Mouse (Mus musculus): ENCODE results near the gene Col6a5.
"Not testable (repeated sequence)": the region's sequence is repeated elsewhere in the genome, so short reads cannot be mapped to it uniquely, and the experiment has no call there.

The Col6a5 gene

DNA sequence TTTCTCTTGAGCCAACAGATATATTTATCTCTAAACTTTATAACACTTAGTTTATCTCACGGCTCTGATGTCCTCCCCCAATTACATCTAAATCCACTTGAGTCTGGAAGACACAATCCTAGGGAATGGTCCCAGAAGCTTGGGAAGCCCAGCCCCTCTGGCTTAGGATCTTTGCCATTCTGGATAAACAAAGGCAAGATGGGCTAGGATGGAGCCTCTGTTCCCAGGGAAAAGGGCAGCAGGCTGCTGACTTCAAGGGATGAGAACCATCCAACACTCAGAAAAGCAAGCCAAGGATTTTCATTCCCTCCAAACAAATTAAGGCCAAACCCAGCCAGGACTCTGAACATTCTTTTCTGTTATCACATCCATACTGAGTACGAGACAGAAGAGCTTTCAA lies 51.1 kb downstream of the Col6a5 start:
- DNase-seq: no peak

GRCm38 (mm10) chr9:105907411-105907810 lies 53.0 kb downstream of the Col6a5 start:
- DNase-seq: no peak

DNA sequence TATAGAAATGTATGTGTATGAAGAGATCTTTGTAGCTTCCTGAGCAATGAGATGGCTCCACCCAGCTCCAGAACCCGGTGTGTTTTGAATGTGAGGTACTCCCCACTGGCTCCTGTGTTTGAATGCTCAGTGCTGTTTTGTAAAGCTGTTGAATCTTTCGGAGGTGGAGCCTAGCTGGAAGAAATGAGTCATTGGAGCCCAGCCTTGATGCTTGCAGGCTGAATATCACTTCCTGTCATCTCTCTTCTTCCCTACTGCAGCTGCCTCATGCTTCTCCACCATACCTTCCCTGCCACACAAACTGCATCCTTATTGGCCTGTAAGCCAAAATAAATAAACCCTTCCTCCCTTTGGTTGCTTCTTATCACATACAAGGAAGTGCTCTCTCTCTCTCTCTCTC lies 72.9 kb downstream of the Col6a5 start:
- no peak for DNase-seq

DNA sequence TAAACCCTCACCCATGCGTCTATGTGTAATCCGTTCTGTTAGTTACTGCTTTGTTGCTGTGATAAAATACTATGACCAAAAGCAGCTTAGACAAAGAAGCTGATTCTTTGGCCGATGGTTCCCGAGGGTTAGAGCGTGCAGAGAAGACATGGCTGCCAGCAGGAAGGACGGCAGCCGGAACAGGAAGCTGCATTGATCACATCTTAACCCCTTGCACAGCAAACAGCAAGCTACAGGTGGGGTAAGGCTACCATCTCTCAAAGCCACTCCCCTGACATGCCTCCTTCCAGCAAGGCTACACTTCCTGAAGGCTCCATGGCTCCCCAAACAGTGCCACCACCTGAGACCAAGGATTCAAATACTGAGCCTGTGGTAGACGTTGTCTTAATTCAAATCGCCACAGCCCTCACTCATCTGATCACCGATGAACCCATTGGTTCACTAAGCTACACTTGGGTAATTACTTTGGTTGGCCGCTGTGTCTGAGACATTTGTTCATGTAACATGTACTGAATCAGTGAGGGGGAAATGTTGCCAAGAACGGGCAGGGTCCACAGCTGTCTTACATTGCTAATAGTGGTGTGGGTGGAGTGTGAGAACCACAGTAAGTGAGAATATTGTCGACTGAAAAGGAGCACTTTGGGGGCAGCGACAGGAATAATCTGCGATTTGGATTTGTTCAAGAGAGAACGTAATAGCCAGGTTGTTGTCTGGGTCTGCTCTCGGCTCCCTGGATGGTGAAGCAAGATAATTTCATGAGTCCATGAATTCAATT lies 75.6 kb downstream of the Col6a5 start:
- DNase-seq: no peak

- no peak for DNase-seq
Measured at GRCm38 (mm10) chr9:105880743-105881142, 79.7 kb downstream of the Col6a5 start.

DNA sequence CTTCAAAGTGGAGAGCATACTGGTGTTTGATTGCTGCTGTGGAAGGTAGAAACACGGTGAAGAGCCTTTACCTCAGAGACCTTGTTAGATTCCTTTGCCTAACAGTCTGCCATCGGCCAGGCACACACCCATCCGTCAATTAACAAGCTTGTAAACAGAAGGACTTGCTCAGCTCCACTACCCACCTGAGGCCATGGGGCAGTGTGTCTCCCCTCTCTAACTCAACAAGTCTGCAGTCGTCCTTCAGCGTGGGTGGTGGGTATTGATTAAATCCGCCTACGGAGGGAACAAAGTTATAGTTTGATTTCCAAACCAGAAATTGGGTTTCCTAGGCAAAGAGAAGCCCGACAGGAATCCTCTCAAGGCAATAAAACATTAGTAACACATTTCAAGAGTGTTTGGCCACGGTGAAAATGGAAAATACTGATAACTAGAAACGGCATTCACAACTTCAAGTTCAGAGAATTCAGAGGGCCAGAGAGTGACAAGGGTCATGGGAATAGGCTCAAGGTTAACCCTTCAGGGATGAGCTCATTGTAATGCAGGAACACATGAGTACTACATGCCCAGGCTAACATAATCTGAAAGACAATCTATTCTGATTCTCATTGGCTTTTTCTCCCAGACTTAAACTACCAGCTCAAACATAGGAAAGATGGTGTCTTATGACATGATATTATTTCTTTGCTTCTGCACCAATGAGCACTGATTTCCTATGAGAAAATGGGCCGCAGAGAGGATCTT lies 81.9 kb downstream of the Col6a5 start:
- no peak for DNase-seq

- no peak for DNase-seq
Measured at GRCm38 (mm10) chr9:105876124-105876523, 84.3 kb downstream of the Col6a5 start.

- DNase-seq: no peak
Measured at GRCm38 (mm10) chr9:105871643-105872042, 88.8 kb downstream of the Col6a5 start.

DNA sequence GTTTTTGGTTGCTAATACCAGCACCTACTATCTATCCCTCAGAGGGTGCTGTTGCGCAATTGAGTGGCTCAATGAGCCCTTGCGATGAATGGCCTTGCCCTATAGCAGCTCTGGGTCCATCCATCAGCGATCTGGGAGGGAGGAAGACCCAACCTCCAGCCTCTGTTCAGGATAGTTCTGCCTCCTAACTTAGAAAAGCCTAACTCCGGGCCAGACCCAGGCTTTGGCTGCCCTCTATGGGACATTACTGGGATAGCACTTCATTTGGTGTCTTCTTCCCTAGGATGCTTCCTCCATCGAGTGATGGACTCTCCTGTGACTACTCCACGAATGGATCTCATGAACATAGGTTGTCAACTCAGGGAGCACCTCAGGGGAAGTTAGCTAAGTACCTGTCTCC lies 102.7 kb downstream of the Col6a5 start:
- DNase-seq: peak; percentile 69

GRCm38 (mm10) chr9:105852778-105853065 lies 107.7 kb downstream of the Col6a5 start:
- DNase-seq: no peak

- DNase-seq: no peak
Measured at GRCm38 (mm10) chr9:105852015-105852777, 108.2 kb downstream of the Col6a5 start.

- DNase-seq: no peak
Measured at GRCm38 (mm10) chr9:105851011-105851410, 109.4 kb downstream of the Col6a5 start.

GRCm38 (mm10) chr9:105848396-105848795 lies 112.0 kb downstream of the Col6a5 start:
- DNase-seq: no peak

- DNase-seq: no peak
Measured at GRCm38 (mm10) chr9:105847261-105847660, 113.2 kb downstream of the Col6a5 start.

- DNase-seq: not testable (repeated sequence)
Measured at GRCm38 (mm10) chr9:105841386-105841785, 119.1 kb downstream of the Col6a5 start.

- no peak for DNase-seq
Measured at GRCm38 (mm10) chr9:105839147-105839515, 121.3 kb downstream of the Col6a5 start.

DNA sequence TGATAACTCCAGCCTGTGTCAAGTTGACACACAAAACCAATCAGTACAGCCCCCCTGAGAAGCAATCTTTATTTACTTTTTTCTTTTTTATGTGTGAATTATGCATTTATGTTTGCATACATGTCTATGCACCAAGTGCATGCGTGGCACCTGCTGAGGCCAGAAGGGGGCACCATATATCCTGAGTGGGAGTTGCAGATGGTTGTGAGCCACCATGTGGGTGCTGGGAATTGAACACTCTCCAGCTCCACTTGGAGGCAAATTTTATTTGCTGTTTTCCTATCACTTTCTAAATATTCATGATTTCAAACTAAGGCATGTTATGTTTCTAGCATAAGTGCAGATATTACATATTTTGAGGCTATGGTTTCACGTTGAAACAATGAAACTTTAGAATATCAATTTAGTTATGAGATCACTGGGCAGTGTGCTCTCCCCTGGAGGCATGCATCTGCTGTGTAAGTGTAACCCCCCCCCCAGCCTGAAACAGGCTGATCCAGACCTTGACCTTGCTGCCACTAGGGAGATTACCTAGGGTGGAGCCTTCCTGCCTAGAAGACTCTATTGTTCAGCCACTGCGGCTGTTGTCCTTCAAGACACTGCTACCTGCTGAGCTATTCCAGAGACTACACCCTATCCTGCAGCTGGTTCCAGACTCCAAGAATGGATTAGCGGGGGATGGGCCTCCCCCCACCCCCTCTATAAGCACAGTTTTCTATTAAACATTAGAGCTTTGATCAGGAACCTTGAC lies 121.9 kb downstream of the Col6a5 start:
- DNase-seq: no peak

GRCm38 (mm10) chr9:105835587-105835986 lies 124.9 kb downstream of the Col6a5 start:
- DNase-seq: no peak

DNA sequence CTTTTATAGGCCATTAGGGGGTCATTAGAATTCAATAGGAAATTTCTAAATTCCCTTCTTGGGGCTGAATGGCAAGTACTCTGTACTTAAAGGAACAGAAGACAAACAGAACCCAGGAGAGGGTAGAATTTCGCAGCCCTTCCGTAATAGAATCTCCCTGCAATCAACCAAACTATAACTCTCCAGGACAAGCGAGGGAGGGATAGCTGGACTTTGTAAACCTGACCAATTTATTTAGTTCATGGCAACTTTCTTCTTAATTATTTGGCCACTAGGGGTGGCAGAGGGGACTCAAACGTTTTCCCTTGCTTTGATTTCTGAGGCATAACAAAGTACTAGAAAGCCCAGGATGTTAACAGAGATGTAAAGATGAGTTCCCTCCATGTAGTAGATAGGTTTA lies 125.6 kb downstream of the Col6a5 start:
- DNase-seq: no peak

DNA sequence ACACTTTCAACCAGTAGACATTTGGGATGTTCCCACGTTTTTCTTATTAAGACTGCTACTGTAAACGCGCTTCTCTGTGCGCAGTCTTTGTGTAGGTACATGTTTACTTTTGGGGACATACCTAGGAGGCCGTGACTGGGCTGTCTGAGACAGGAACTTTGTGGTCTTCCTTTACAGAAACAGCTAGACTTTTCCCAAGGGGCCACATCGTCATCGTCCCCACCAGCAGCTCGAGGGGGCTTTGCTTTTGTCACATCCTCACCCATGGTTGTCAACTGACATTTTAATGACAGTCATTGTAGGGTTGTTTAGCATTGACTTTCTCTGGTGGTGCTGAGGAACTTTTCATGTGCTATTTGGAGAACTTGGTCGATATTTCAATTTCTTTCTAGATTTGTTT lies 129.2 kb downstream of the Col6a5 start:
- no peak for DNase-seq

GRCm38 (mm10) chr9:105827791-105828385 lies 132.6 kb downstream of the Col6a5 start, which contains the start of gene Col6a6:
Gene Col6a6 (minus strand): TSS chr9:105828160.
- no peak for DNase-seq

- no peak for DNase-seq
Measured at GRCm38 (mm10) chr9:105827076-105827647, 133.3 kb downstream of the Col6a5 start.
